Mouse (Mus musculus) bone marrow, adult 2 months (tissue): ENCODE measurements at regions not wholly inside any gene's neighbourhood (a gene's known extent, or its start where the extent isn't known, plus 50 kb on each side); places are given as distances from the start of the nearest gene placed in this dataset.

ENCODE experiments used
- H3K27ac ChIP-seq: fragments of 200-500 bp; 2 replicates; pipeline ENCODE4 v1.5.1; 2012; ENCODE audit warnings: low read depth, mild to moderate bottlenecking, control low read depth, inconsistent platforms, low read length; ENCODE audit not compliant: control insufficient read depth, poor library complexity, insufficient read depth
- H3K4me1 ChIP-seq: fragments of 200-500 bp; 2 replicates; pipeline ENCODE4 v1.6.1; 2011; ENCODE audit warnings: low read length; ENCODE audit not compliant: control insufficient read depth, insufficient read depth
- H3K4me3 ChIP-seq: fragments of 200-500 bp; replicated peaks from 2 replicates; pipeline ENCODE3; 2011; ENCODE audit warnings: mild to moderate bottlenecking, low read depth, low read length, control low read depth; ENCODE audit not compliant: control insufficient read depth
- CTCF ChIP-seq: fragments of 200-500 bp; IDR thresholded peaks from 2 replicates; pipeline ENCODE4 v1.5.1; 2011; ENCODE audit warnings: low read length, control low read depth; ENCODE audit not compliant: control insufficient read depth, insufficient read depth
- POLR2A ChIP-seq: fragments of 200-500 bp; IDR thresholded peaks from 2 replicates; pipeline ENCODE4 v1.6.1; 2011; ENCODE audit warnings: low read depth, mild to moderate bottlenecking, control low read depth, low read length, borderline replicate concordance; ENCODE audit not compliant: control insufficient read depth
- WGBS: fragments of 180-500 bp; shearing (Covaris S2); methylation state at CpG from one replicate; pipeline ENCODE4 v1.1.7; 2018; 5-methylcytosine and 5-hydroxymethylcytosine counted together

GRCm38 (mm10) chr1:128535537-128536150 lies 56.4 kb downstream of the Cxcr4 start:
- Histone ChIP-seq H3K4me1 (no peaks in the 10 kb centered on the region; the same call in 1 of the 2 replicates), H3K27ac (no peak overlapping the region), H3K4me3 (no peak overlapping the region)
- 78% methylated on average over 10 of the region's 10 CpGs for WGBS
- TF ChIP-seq CTCF (no peak), POLR2A (no peak)

GRCm38 (mm10) chr1:128532632-128533031 lies 59.5 kb downstream of the Cxcr4 start:
- no peaks in the 10 kb centered on the region for H3K4me1 ChIP-seq
- WGBS, result 63% methylated on average over 4 of the region's 4 CpGs

GRCm38 (mm10) chr1:128529808-128530545 lies 62.1 kb downstream of the Cxcr4 start:
- TF ChIP-seq CTCF, result no peak
- no peak overlapping the region for H3K4me3 ChIP-seq
- H3K27ac ChIP-seq, result no peak overlapping the region
- no peaks in the 10 kb centered on the region for H3K4me1 ChIP-seq
- WGBS, result 87% methylated on average over 4 of the region's 4 CpGs

More at GRCm38 (mm10) chr1:128532632-128533031, 59.5 kb downstream of the Cxcr4 start:
- no peak overlapping the region for H3K4me3 ChIP-seq
- no peak for TF ChIP-seq POLR2A
- TF ChIP-seq CTCF, result no peak
- no peak overlapping the region for H3K27ac ChIP-seq

GRCm38 (mm10) chr1:128519234-128519633 lies 72.9 kb downstream of the Cxcr4 start:
- Histone ChIP-seq H3K27ac (no peak overlapping the region), H3K4me1 (no peaks in the 10 kb centered on the region; the same call in 1 of the 2 replicates), H3K4me3 (no peak overlapping the region)
- 85% methylated on average over 4 of the region's 4 CpGs for WGBS
- no peak for TF ChIP-seq CTCF
- TF ChIP-seq POLR2A, result no peak

- H3K4me1 ChIP-seq, result peaks cover under 1% of the 10 kb centered on the region
- WGBS, result 78% methylated on average over 5 of the region's 5 CpGs
- H3K27ac ChIP-seq, result no peak overlapping the region
- no peak for TF ChIP-seq POLR2A
- TF ChIP-seq CTCF, result no peak
- H3K4me3 ChIP-seq, result no peak overlapping the region
Measured at GRCm38 (mm10) chr1:128518514-128518913, 73.6 kb downstream of the Cxcr4 start.

DNA sequence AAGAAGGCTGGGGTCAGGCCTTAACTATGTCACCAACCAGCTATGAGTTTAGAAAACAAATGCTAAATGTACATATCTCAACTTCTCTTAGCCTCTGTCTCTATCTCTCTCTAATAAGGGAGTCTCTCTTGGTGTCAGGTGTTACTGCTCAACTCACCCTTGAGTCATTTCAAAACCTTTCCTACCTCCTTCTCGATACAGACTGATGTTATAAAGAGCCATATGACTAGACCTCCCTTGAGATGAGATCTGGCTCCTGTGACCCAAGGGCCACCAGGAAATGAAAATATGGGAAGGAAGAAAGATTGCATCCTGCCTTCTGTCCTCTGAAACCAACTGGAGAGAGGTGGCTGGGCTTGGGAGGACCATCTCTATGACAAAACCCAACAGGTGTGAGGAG lies 74.7 kb downstream of the Cxcr4 start:
- H3K27ac ChIP-seq, result no peak overlapping the region
- no peak overlapping the region for H3K4me3 ChIP-seq
- no peak for TF ChIP-seq CTCF
- TF ChIP-seq POLR2A, result no peak
- WGBS, result 41% methylated on average over 1 of the region's 1 CpGs
- peaks cover 3% of the 10 kb centered on the region for H3K4me1 ChIP-seq

DNA sequence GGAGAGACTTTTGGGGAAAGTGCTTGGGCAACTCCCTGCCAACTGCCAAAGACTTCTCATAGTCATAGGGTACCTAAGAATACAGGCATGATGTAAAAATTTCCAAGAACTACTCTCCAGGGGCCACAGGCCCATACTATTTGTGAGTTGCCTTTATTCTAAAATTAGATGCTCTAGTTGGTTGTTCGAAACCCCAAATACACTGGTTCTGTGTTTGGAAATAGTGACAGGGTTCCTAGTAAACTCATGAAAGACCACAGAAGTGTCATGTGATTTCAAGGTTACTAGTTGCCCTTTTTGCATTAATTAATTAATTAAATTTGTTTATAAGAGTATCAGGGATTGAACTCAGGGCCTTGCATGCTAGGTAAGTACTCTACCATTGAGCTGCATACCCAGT lies 77.8 kb downstream of the Cxcr4 start:
- H3K27ac ChIP-seq, result no peak overlapping the region
- H3K4me3 ChIP-seq, result no peak overlapping the region
- TF ChIP-seq POLR2A (no peak), CTCF (no peak)
- WGBS, result 63% methylated on average over 1 of the region's 1 CpGs
- H3K4me1 ChIP-seq, result peaks cover 3% of the 10 kb centered on the region

GRCm38 (mm10) chr1:128513911-128514310 lies 78.2 kb downstream of the Cxcr4 start:
- H3K27ac ChIP-seq, result no peak overlapping the region
- TF ChIP-seq POLR2A (no peak), CTCF (no peak)
- 45% methylated on average over 2 of the region's 2 CpGs for WGBS
- no peak overlapping the region for H3K4me3 ChIP-seq
- peaks cover 3% of the 10 kb centered on the region for H3K4me1 ChIP-seq
